Mouse (Mus musculus): ENCODE data around the gene C130060K24Rik. TPM values are rescaled to one million over a fixed set of nuclear protein-coding genes. Genes with fewer than 3 reads are reported as not detected.

C130060K24Rik gene
- polyA plus RNA-seq, 1 experiment from 2014 or later = 0.16 TPM

DNA sequence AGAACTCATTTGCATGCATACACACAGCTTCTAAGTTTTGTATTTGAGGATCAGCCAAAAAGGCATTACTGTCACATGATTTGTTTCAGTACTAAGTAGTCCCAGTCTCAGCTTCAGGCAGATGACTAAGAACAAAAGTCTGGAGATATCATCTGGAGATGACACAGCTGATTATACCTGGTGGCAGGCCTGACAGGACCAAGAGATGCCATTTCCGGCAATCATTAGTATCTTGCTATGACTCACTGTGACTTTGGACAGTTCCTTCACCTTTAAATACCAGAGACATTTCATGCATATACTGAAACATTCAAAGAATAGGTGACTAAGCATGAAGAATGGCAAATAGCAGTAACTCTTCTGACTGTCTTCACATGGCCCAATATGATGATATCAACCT is 84.4 kb downstream of the C130060K24Rik start:
- Histone ChIP-seq H3K36me3 (no peaks in the 10 kb centered on the region), H3K27me3 (no peaks in the 10 kb centered on the region), H3K4me3 (replicated peaks) (no peak overlapping the region), H3K9ac (no peak overlapping the region), H3K4me2 (replicated peaks) (no peak overlapping the region), H3K9me3 (replicated peaks) (no peaks in the 10 kb centered on the region), H3K27ac (replicated peaks) (no peak overlapping the region), H3K4me1 (no peaks in the 10 kb centered on the region)
- no peak for ATAC-seq (ENCODE audit: insufficient number of reproducible peaks, low FRiP score, low TSS enrichment, low read depth)
- WGBS = 84% methylated on average over 1 of the region's 1 CpGs

GRCm38 (mm10) chr6:65470320-65470719 is 89.4 kb downstream of the C130060K24Rik start:
- Histone ChIP-seq H3K9me3 (replicated peaks) (no peaks in the 10 kb centered on the region), H3K4me3 (replicated peaks) (no peak overlapping the region), H3K27ac (replicated peaks) (no peak overlapping the region), H3K4me2 (replicated peaks) (no peak overlapping the region), H3K4me1 (no peaks in the 10 kb centered on the region), H3K36me3 (no peaks in the 10 kb centered on the region), H3K9ac (no peak overlapping the region), H3K27me3 (no peaks in the 10 kb centered on the region)
- ATAC-seq (ENCODE audit: insufficient number of reproducible peaks, low FRiP score, low TSS enrichment, low read depth) = no peak
- 69% methylated on average over 5 of the region's 5 CpGs for WGBS

DNA sequence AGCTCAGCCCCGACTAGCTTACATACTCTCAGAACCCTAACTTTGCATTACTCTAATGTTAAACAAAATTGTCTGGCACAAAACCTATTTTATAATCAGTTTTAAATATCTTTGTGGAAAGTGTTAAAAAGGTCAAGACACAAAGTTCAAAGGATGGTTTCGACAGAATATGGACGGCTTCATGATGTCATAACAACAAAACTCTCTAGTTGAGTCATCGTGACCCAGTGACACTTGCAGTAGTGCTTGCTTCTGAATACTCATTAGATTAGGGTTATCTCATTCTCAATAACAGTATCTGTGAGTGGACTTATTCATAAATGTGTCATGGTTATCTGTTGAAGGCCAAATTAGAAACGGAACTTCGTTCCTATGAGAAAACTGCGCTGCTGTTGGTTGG is 91.5 kb downstream of the C130060K24Rik start:
- no peaks in the 10 kb centered on the region for H3K36me3 ChIP-seq
- H3K9ac ChIP-seq = no peak overlapping the region
- WGBS = 85% methylated on average over 7 of the region's 7 CpGs
- no peaks in the 10 kb centered on the region for H3K4me1 ChIP-seq
- H3K4me2 ChIP-seq (replicated peaks) = no peak overlapping the region
- no peak overlapping the region for H3K4me3 ChIP-seq (replicated peaks)
- H3K9me3 ChIP-seq (replicated peaks) = no peaks in the 10 kb centered on the region
- H3K27ac ChIP-seq (replicated peaks) = no peak overlapping the region
- no peak for ATAC-seq (ENCODE audit: insufficient number of reproducible peaks, low FRiP score, low TSS enrichment, low read depth)
- H3K27me3 ChIP-seq = no peaks in the 10 kb centered on the region

DNA sequence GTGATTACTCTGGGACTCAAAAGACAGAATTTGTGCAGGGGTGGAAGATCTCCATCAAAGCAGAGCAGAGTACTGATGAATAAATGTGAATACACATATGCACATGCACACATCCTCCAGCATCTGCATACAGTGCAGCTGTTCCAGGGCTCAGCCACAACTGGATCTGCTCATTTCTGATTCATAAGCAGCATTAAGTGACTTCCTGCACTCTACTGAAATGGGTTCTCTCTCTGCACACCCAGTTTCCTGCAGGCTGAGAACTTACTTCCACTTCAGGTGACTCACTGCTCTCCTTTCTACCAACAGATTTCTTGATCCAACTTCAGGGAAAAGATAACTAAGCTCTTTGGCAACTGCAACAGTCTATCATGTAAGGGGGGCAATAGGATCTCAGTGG is 117.9 kb downstream of the C130060K24Rik start:
- H3K9me3 ChIP-seq (replicated peaks) = no peaks in the 10 kb centered on the region
- H3K4me2 ChIP-seq (replicated peaks) = no peak overlapping the region
- no peak overlapping the region for H3K27ac ChIP-seq (replicated peaks)
- no peak for ATAC-seq (ENCODE audit: insufficient number of reproducible peaks, low FRiP score, low TSS enrichment, low read depth)
- no peak overlapping the region for H3K4me3 ChIP-seq (replicated peaks)
- H3K4me1 ChIP-seq = no peaks in the 10 kb centered on the region
- H3K36me3 ChIP-seq = no peaks in the 10 kb centered on the region
- H3K9ac ChIP-seq = no peak overlapping the region
- H3K27me3 ChIP-seq = no peaks in the 10 kb centered on the region

Other genes with a start within 250 kb of the C130060K24Rik start
- gene Hpgds, start 236.2 kb upstream of the C130060K24Rik start, polyA plus RNA-seq (2015; fragmentation: Nextera tagmentation; extraction: Ambion mirVana) = 13.3 and 13.5 TPM in 2 replicates
- 0.33 TPM in 1 of 2 replicates, not detected in the other for gene Tnip3, start 144.2 kb downstream of the C130060K24Rik start, polyA plus RNA-seq (2015; fragmentation: Nextera tagmentation; extraction: Ambion mirVana)